In genomic region chr6:92468383-92468791, GRCm38 (mm10) we compare ENCODE assay signal across 9 mouse cellular contexts.
A peak's percentile ranks its signal among the peaks of the same experiment; 100 is the strongest.
DNase-seq lines count a peak whose midpoint lies in the region; ATAC-seq and TF ChIP-seq lines count a peak whose summit lies in the region.
"Had no signal": no experiment of that assay in that cellular context is flagged by ENCODE, and none has a peak within 500 bp of the region (broad histone marks: within the 10 kb centered on the region; RNA-seq: fewer than 3 reads in every experiment).

No protein-coding gene starts in this region.

- no peaks in the 10 kb centered on the region for H3K27me3 ChIP-seq in heart, embryonic 13.5 days (replicated peaks)
- H3K27me3 ChIP-seq in lung, postnatal 0 days (replicated peaks; ENCODE audit: insufficient read depth, low read length) = no peaks in the 10 kb centered on the region

- WGBS in heart, embryonic 13.5 days = 39% methylated on average over 3 of the region's 3 CpGs
- WGBS in lung, postnatal 0 days = 26% methylated on average over 3 of the region's 3 CpGs

- no peak overlapping the region for H3K4me2 ChIP-seq in heart, embryonic 13.5 days
- H3K4me2 ChIP-seq in lung, postnatal 0 days (replicated peaks; ENCODE audit: low read depth, low read length) = no peak overlapping the region

- H3K9me3 ChIP-seq in heart, embryonic 13.5 days = no peaks in the 10 kb centered on the region
- H3K9me3 ChIP-seq in lung, postnatal 0 days (ENCODE audit: low read length) = no peaks in the 10 kb centered on the region

- peak overlapping the region; percentile 7; the same call in 1 of the 2 replicates for H3K27ac ChIP-seq in embryonic fibroblast, embryonic 13.5 days (ENCODE audit: insufficient read depth, low read length)
- H3K27ac ChIP-seq in heart, embryonic 13.5 days (replicated peaks) = peak overlapping the region; percentile 80
- peak overlapping the region; percentile 64 for H3K27ac ChIP-seq in lung, postnatal 0 days (ENCODE audit: low read length)

- H3K4me1 ChIP-seq in embryonic fibroblast, embryonic 13.5 days (ENCODE audit: control insufficient read depth, insufficient read depth, low read length) = peaks cover 8% of the 10 kb centered on the region
- peaks cover 75% of the 10 kb centered on the region for H3K4me1 ChIP-seq in heart, embryonic 13.5 days
- H3K4me1 ChIP-seq in lung, postnatal 0 days (ENCODE audit: insufficient read depth, low read depth, low read length) = peaks cover 26% of the 10 kb centered on the region; the same call in 1 of the 2 replicates

- no peak for ATAC-seq in heart, embryonic 13.5 days (ENCODE audit: extremely low read depth, insufficient number of reproducible peaks, low FRiP score, low TSS enrichment)
- ATAC-seq in lung, postnatal 0 days = peak; percentile 54

- no peak overlapping the region for H3K9ac ChIP-seq in heart, embryonic 13.5 days
- H3K9ac ChIP-seq in lung, postnatal 0 days (replicated peaks; ENCODE audit: low read depth) = no peak overlapping the region

- TF ChIP-seq POLR2A in embryonic fibroblast, embryonic 13.5 days (IDR thresholded peaks at IDR 0.05; ENCODE audit: low read depth, low read length) = no peak

- peak; percentile 64 for TF ChIP-seq EP300 in lung, postnatal 0 days (IDR thresholded peaks at IDR 0.05)

- no peak for TF ChIP-seq CTCF in embryonic fibroblast, embryonic 13.5 days (IDR thresholded peaks at IDR 0.05; ENCODE audit: borderline replicate concordance, insufficient read depth, low read length)
- TF ChIP-seq CTCF in lung, postnatal 0 days (IDR thresholded peaks at IDR 0.05) = no peak

- no peaks in the 10 kb centered on the region for H3K36me3 ChIP-seq in heart, embryonic 13.5 days
- H3K36me3 ChIP-seq in lung, postnatal 0 days (ENCODE audit: insufficient read depth, low read length) = no peaks in the 10 kb centered on the region

- no peak overlapping the region for H3K4me3 ChIP-seq in embryonic fibroblast, embryonic 13.5 days (ENCODE audit: insufficient read depth, low read length)
- no peak overlapping the region for H3K4me3 ChIP-seq in heart, embryonic 13.5 days
- no peak overlapping the region for H3K4me3 ChIP-seq in lung, postnatal 0 days (ENCODE audit: low read depth, low read length)

- DNase-seq in kidney, postnatal 14 days = peak; percentile 33
- DNase-seq in kidney, postnatal 36 days = no peak
- peak; percentile 75 for DNase-seq in lung, postnatal 0 days (ENCODE audit: low spot score)
- no peak for DNase-seq in frontal cortex, postnatal 14 days (ENCODE audit: low spot score in 2 of 2)
- DNase-seq in retina, embryonic 14.5 days (ENCODE audit: low spot score) = no peak
- DNase-seq: right cerebral cortex, postnatal 4 days; thymus, postnatal 4 days had no signal

Comparison
In these comparisons a context has a peak if more than half of its experiments do, and no peak if none do; other contexts are left out.
1. DNase-seq: peak in kidney, postnatal 14 days (single experiment) and lung, postnatal 0 days (single experiment); none in kidney, postnatal 36 days (0 of 2), frontal cortex, postnatal 14 days (0 of 2) and retina, embryonic 14.5 days (single experiment).
2. H3K27ac ChIP-seq: peak in every context shown above with its lines; median percentile 80 in heart, embryonic 13.5 days; 64 in lung, postnatal 0 days; 7 in embryonic fibroblast, embryonic 13.5 days.